Mouse (Mus musculus) CH12.LX (cell line): ENCODE measurements around the gene Ednra. TPM values are rescaled to one million over a fixed set of nuclear protein-coding genes. Genes with fewer than 3 reads are reported as not detected.

Experiments
- DNase-seq: peaks from one replicate; pipeline ENCODE4 v3.0.0-alpha.2; 2013; ENCODE audit errors: extremely low read depth
- H3K27ac ChIP-seq: 2 replicates; pipeline ENCODE4 v1.5.1; 2012; ENCODE audit warnings: low read depth, mild to moderate bottlenecking, control low read depth, moderate library complexity; ENCODE audit not compliant: insufficient read depth
- H3K27me3 ChIP-seq: replicated peaks from 2 replicates; pipeline ENCODE3; 2012; ENCODE audit warnings: inconsistent platforms
- H3K36me3 ChIP-seq, 2 experiments: replicated peaks in 1 of 2; 2 replicates each; pipeline versions ENCODE3 to v1.6.1; 2012; ENCODE audit warnings: inconsistent platforms in 1 of 2, low read length in 1 of 2, mild to moderate bottlenecking in 1 of 2, mixed read lengths in 1 of 2, moderate library complexity in 1 of 2; ENCODE audit not compliant: control insufficient read depth in 1 of 2, insufficient read depth in 1 of 2
- H3K4me1 ChIP-seq, 2 experiments: 2 replicates each; pipeline ENCODE4 v1.6.1; 2012; ENCODE audit warnings: inconsistent platforms in 1 of 2, moderate library complexity in 1 of 2; ENCODE audit not compliant: insufficient read depth in 2 of 2, control insufficient read depth in 1 of 2
- H3K4me2 ChIP-seq: 2 replicates; pipeline ENCODE4 v1.6.1; 2012; ENCODE audit warnings: low read depth, mild to moderate bottlenecking, control low read depth; ENCODE audit not compliant: poor library complexity, insufficient read depth, severe bottlenecking
- H3K4me3 ChIP-seq, 3 experiments: fragments of 150-350 bp in 1 of 3; sonication (generic) in 1 of 3; replicated peaks in 1 of 3; 2 replicates each; pipeline versions ENCODE3 to v1.5.1; 2011 to 2012; ENCODE audit warnings: low read depth in 2 of 3, low read length in 2 of 3, mild to moderate bottlenecking in 2 of 3, moderate library complexity in 2 of 3, control low read depth in 1 of 3, improper control_type of control experiment in 1 of 3, inconsistent platforms in 1 of 3, mixed read lengths in 1 of 3; ENCODE audit not compliant: poor library complexity in 1 of 3
- H3K79me2 ChIP-seq: replicated peaks from 2 replicates; pipeline ENCODE4 v1.6.1; 2012; ENCODE audit warnings: mild to moderate bottlenecking, moderate library complexity; ENCODE audit not compliant: control insufficient read depth, poor library complexity, insufficient read depth, severe bottlenecking; ENCODE audit errors: extremely low read depth
- H3K9ac ChIP-seq: 2 replicates; pipeline ENCODE4 v1.6.1; 2012; ENCODE audit warnings: low read depth, mild to moderate bottlenecking, control low read depth, moderate library complexity; ENCODE audit not compliant: insufficient read depth
- H3K9me3 ChIP-seq: replicated peaks from 2 replicates; pipeline ENCODE3; 2012; ENCODE audit warnings: low read length, inconsistent platforms, mixed read lengths
- CHD2 ChIP-seq: IDR thresholded peaks from 2 replicates; pipeline ENCODE4 v1.6.1; 2011; ENCODE audit warnings: low read length, improper control_type of control experiment
- CTCF ChIP-seq, 2 experiments: IDR thresholded peaks in 1 of 2; conservative IDR thresholded peaks in 1 of 2; 2 replicates each; pipeline ENCODE4 v1.5.1; 2011 to 2012; ENCODE audit warnings: low read depth in 2 of 2, low read length in 2 of 2, improper control_type of control experiment in 1 of 2, inconsistent platforms in 1 of 2, mild to moderate bottlenecking in 1 of 2, moderate library complexity in 1 of 2
- E2F4 ChIP-seq: IDR thresholded peaks from 2 replicates; pipeline ENCODE4 v1.6.1; 2011; ENCODE audit warnings: low read depth, low read length, improper control_type of control experiment; ENCODE audit not compliant: insufficient replicate concordance
- ELF1 ChIP-seq: IDR thresholded peaks from 2 replicates; pipeline ENCODE4 v1.6.1; 2014; ENCODE audit warnings: low read depth, mild to moderate bottlenecking, inconsistent platforms, low read length, improper control_type of control experiment
- GABPA ChIP-seq: IDR thresholded peaks from 2 replicates; pipeline ENCODE4 v1.6.1; 2012; ENCODE audit warnings: low read depth, low read length, improper control_type of control experiment, inconsistent platforms; ENCODE audit not compliant: insufficient replicate concordance
- HCFC1 ChIP-seq: IDR thresholded peaks from 2 replicates; pipeline ENCODE4 v1.6.1; 2012; ENCODE audit warnings: low read depth, mild to moderate bottlenecking, inconsistent platforms, low read length, improper control_type of control experiment
- IRF4 ChIP-seq: IDR thresholded peaks from 2 replicates; pipeline ENCODE4 v1.6.1; 2014; ENCODE audit warnings: low read depth, mild to moderate bottlenecking, inconsistent platforms, low read length, improper control_type of control experiment
- JUND ChIP-seq: conservative IDR thresholded peaks from 2 replicates; pipeline ENCODE4 v1.6.1; 2011; ENCODE audit warnings: low read depth, low read length, improper control_type of control experiment
- KAT2A ChIP-seq: IDR thresholded peaks from 2 replicates; pipeline ENCODE4 v1.6.1; 2012; ENCODE audit warnings: low read length, improper control_type of control experiment, inconsistent platforms; ENCODE audit not compliant: insufficient replicate concordance
- MAFK ChIP-seq: IDR thresholded peaks from 2 replicates; pipeline ENCODE4 v1.6.1; 2011; ENCODE audit warnings: low read length, improper control_type of control experiment; ENCODE audit not compliant: insufficient replicate concordance
- MAX ChIP-seq: IDR thresholded peaks from 2 replicates; pipeline ENCODE4 v1.6.1; 2011; ENCODE audit warnings: low read length, improper control_type of control experiment
- MYC ChIP-seq: IDR thresholded peaks from 2 replicates; pipeline ENCODE4 v1.6.1; 2011; ENCODE audit warnings: low read depth, mild to moderate bottlenecking, improper control_type of control experiment, low read length
- PAX5 ChIP-seq: IDR thresholded peaks from 2 replicates; pipeline ENCODE4 v1.6.1; 2012; ENCODE audit warnings: low read length, inconsistent platforms, mixed read lengths
- POLR2A ChIP-seq: IDR thresholded peaks from 2 replicates; pipeline ENCODE4 v1.6.1; 2011; ENCODE audit warnings: low read depth, mild to moderate bottlenecking, improper control_type of control experiment, low read length
- RAD21 ChIP-seq: IDR thresholded peaks from 2 replicates; pipeline ENCODE4 v1.6.1; 2011; ENCODE audit warnings: low read depth, mild to moderate bottlenecking, low read length, improper control_type of control experiment, moderate library complexity
- TBP ChIP-seq: conservative IDR thresholded peaks from 2 replicates; pipeline ENCODE4 v1.6.1; 2011; ENCODE audit warnings: low read depth, low read length, improper control_type of control experiment
- UBTF ChIP-seq: IDR thresholded peaks from 2 replicates; pipeline ENCODE4 v1.6.1; 2012; ENCODE audit warnings: low read depth, mild to moderate bottlenecking, inconsistent platforms, low read length, improper control_type of control experiment, moderate library complexity
- USF2 ChIP-seq: conservative IDR thresholded peaks from 2 replicates; pipeline ENCODE4 v1.6.1; 2011; ENCODE audit warnings: low read depth, low read length, improper control_type of control experiment
- ZC3H11A ChIP-seq: IDR thresholded peaks from 2 replicates; pipeline ENCODE4 v1.6.1; 2012; ENCODE audit warnings: low read depth, mild to moderate bottlenecking, inconsistent platforms, low read length, improper control_type of control experiment
- ZMIZ1 ChIP-seq: IDR thresholded peaks from 2 replicates; pipeline ENCODE4 v1.6.1; 2012; ENCODE audit warnings: low read depth, mild to moderate bottlenecking, inconsistent platforms, low read length, improper control_type of control experiment
- ZNF384 ChIP-seq: IDR thresholded peaks from 2 replicates; pipeline ENCODE4 v1.6.1; 2012; ENCODE audit warnings: low read depth, low read length, improper control_type of control experiment, inconsistent platforms
- dilution Hi-C: fragments of 300-500 bp; cut with MboI; formaldehyde crosslinking; loops from 2 replicates; pipeline ENCODE4 v1.14.3; 2020; ENCODE audit warnings: low sequenced_read_pairs; ENCODE audit not compliant: extremely low pct_unique_long_range_greater_than_20kb, extremely low pct_ligation_motif_present
- in situ Hi-C: fragments of 300-500 bp; cut with MboI; formaldehyde crosslinking; loops from 3 replicates; pipeline ENCODE4 v1.14.3; 2019; ENCODE audit warnings: low sequenced_read_pairs, low pct_ligation_motif_present, low pct_unique_long_range_greater_than_20kb, mixed read lengths
- polyA plus RNA-seq: library from polyadenylated mRNA; unstranded; fragments of >175 nt; gene quantifications from 2 replicates; pipeline ENCODE4 v1.2.1, GENCODE M21; 2012; ENCODE audit warnings: low read depth; ENCODE audit not compliant: insufficient read length
- total RNA-seq, 2 experiments: library from RNA; depleted of rRNA; stranded (reverse); fragments of 300-350 nt in 1 of 2; fragments of >200 nt in 1 of 2; gene quantifications; 2 replicates each; pipeline ENCODE4 v1.2.3; 2012 to 2014

Gene Ednra
- total and polyA plus RNA-seq, 3 experiments: 0.08 to 0.09 TPM; not detected in 1

- Histone ChIP-seq H3K4me1 (no peaks in the 10 kb centered on the region), H3K79me2 (no peaks in the 10 kb centered on the region), H3K4me2 (0 out of 2 replicates have a peak overlapping the region, but pooled peaks have one; percentile 31), H3K9me3 (no peaks in the 10 kb centered on the region), H3K27ac (no peak overlapping the region), H3K4me3 (no peak overlapping the region), H3K9ac (no peak overlapping the region), H3K27me3 (no peaks in the 10 kb centered on the region), H3K36me3 (no peaks in the 10 kb centered on the region)
- dilution Hi-C loops: no loop called here
- in situ Hi-C loops: no loop called here
- TF ChIP-seq PAX5 (no peak), CTCF (conservative IDR thresholded peaks at IDR 0.05 in 1 of 2, IDR thresholded peaks at IDR 0.05 in 1 of 2; ENCODE audit: low read depth in 2 of 2, low read length in 2 of 2) (no peak), ZMIZ1 (no peak), RAD21 (no peak), E2F4 (no peak), POLR2A (no peak), IRF4 (no peak), KAT2A (no peak), CHD2 (no peak), JUND (no peak), UBTF (no peak), MAX (no peak), ZNF384 (no peak), GABPA (no peak)
- no peak for DNase-seq
Measured at GRCm38 (mm10) chr8:77688978-77689377, 35.3 kb downstream of the Ednra start.

- Histone ChIP-seq H3K4me2 (no peak overlapping the region), H3K79me2 (no peaks in the 10 kb centered on the region), H3K9me3 (no peaks in the 10 kb centered on the region), H3K36me3 (no peaks in the 10 kb centered on the region), H3K9ac (no peak overlapping the region), H3K4me1 (no peaks in the 10 kb centered on the region), H3K27me3 (no peaks in the 10 kb centered on the region), H3K4me3 (no peak overlapping the region), H3K27ac (no peak overlapping the region)
- dilution Hi-C loops: no loop called here
- DNase-seq: no peak
- TF ChIP-seq ZC3H11A (no peak), USF2 (no peak), KAT2A (no peak), MAX (no peak), MAFK (no peak), POLR2A (no peak), PAX5 (no peak), MYC (no peak), ELF1 (no peak), CTCF (conservative IDR thresholded peaks at IDR 0.05 in 1 of 2, IDR thresholded peaks at IDR 0.05 in 1 of 2; ENCODE audit: low read depth in 2 of 2, low read length in 2 of 2) (no peak), TBP (no peak), E2F4 (no peak), UBTF (no peak), HCFC1 (no peak)
- TF ChIP-seq, all 38 proteins: peak for 0
- in situ Hi-C loops: no loop called here
Measured at GRCm38 (mm10) chr8:77684372-77684771, 39.9 kb downstream of the Ednra start.
